Mouse (Mus musculus): ENCODE results near the gene Pigb. TPM values are rescaled to one million over a fixed set of nuclear protein-coding genes. Genes with fewer than 3 reads are reported as not detected.

Pigb gene
- polyA plus RNA-seq (2015; fragmentation: Illumina TruSeq; extraction: RNeasy Lipid Tissue Mini Kit (QIAGEN cat#74804); ENCODE audit: low read depth, low replicate concordance): 10.4 TPM

DNA sequence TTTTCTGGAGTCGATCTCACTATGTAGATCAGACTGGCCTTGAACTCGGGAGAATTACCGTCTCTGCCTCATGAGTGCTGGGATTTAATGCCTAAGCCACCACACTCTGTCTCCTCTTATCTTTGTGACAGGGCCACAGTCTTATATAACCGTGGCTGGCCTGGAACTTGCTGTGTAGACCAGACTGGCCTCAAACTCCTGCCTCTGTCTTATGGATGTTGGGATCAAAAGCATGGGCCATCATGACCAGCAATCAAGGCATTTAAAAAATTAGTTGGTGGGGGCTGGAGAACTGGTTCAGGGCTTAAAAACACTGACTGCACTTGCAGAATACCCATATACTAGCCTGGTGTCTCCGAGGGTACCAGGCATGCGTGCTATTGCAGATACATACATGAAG is at the start of gene Pigb:
Gene Pigb (minus strand): TSS at position 299 of the 400 bp plus-strand sequence.

DNA sequence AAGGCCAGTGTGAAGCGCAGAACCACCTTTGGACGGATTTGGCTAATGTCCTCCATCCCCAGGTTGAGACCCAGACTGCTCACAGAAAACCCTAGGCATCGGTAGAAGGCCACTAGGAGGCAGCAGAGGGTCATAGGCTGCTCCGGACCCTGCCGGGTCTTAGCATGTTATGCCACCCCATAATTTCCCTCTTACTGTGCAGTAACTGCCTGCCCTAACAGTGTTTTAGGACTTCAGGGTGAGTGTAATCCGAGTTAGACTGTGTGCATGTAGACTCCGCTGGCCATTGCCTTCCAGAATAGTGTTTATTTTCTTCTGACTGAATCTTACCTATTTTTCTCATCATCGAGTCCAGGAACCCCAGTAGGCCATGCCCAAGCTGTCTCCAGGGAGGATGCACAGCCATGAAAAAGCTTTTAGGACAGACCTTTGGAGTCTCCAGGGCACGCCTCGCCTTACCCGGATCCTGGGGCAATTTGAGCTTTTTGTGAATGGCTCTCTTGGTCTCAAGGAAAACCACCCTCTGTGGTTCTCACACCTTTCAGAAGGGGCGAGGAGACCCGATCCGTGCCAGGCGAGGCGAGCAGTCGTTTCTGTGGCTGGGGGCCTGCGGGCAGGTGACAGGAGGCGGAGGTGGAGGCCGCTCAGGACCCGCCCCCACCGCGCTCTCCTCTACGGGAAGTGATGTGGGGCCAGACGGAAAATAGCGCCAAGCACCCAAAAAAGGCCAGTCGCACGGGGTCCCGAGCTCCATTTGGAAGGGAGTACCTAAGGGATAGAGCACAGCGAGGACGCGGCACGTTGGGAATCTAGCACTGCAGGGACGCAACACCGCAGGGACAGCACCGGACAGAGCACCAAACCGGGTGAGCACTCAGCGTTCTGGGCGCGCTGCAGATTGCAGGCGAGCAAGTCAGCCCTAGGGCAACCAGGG is 4.2 kb upstream of the Pigb start, which contains the start of gene Rab27a:
Gene Rab27a (plus strand): TSS at position 709 of the 934 bp plus-strand sequence.

DNA sequence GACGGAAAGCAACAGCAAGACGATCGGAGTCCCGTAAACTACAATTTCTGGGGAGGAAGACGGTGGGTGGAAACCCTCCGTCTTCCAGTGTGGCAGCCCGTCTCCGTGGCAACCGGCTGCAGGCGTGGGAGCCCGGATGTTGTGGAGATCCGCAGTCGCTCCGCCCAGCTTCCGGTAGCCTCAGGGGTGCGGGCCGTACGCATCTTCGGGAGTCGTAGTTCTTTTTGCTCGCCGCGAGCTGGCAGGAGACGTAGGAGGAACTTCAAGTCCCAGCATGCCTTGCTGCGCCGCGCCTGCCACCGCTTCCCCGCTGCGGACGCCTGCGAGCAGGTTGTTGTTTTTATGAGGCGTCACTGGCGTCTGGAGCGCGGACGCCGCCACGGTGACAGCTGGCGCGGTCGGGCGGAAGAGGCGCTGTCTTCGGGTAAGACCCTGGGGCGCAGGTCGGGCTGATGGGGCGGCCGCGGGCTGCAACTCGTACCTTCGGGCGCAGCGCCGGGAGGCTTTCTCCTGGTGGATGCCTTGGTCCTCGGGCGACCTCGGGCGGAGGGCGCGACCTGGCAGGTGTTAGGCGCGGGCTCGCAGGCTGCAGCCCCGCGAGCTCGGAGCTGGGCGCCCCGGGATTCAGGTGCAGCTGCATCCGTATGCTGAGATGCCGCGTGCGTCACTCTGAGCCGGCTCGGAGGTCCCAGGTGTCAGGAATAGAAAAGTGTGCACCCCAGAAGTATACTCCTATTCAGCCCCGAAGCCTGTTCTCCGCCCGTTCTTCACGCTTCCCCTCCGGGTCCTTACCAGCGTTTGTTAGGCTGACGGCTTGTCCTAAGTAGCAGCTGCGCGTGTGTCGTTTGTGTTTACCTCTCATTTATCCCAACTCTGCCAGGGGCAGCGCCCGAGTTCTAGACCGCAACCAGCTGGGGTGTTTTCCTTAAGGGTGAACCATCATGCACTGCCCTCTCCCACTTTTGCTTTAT is 54.6 kb downstream of the Pigb start, which contains the start of the genes Ccpg1os and Ccpg1:
Gene Ccpg1os (minus strand): TSS at position 133 of the 971 bp plus-strand sequence.
Gene Ccpg1 (plus strand): TSS at position 180 of the 971 bp plus-strand sequence.

DNA sequence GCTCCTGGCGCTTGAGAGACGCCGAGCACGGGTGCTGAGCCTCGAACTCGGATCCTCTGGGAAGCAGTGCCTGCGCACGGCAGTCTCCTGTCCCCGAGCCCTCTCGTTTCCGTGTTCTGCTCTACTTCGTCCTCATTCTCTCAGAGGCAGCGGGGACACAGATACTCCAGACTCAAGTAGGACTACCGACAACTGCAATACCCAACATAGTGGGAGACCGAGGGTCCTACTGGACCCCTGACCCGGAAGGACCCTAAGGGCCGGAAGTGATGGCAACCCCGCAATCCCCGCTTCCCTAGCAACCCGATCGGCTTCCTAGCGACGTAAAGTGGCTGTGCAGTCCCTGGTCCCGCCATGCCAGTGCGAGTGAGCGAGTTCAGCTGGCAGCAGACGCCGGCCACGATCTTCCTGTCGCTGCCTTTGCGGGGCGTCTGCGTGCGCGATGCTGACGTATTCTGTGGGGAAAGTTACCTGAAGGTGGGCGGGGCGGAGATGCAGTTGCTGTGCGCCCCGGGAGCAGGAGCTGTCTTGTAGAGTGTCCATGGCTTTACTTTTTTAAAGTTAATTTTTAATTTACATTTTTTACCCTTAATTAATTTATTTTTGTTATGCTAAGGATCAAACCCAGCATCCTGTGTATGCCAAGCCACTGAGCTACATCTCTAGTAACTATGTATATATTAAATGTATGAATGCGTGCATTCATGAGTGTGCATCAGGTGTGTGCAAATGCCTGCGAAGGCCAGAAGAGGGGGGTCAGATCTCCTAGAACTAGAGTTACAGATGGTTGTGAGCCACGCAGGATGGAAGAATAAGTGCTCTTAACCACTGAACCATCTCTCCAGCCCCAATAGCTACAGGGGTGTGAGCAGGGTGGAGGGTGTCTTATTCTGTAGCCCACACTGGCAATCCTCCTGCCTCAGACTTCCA is 81.4 kb downstream of the Pigb start, which contains the start of the genes Dyx1c1 and Gm44503:
Gene Dyx1c1 (plus strand): TSS at position 265 of the 930 bp plus-strand sequence.
Gene Gm44503 (plus strand): TSS at position 332 of the 930 bp plus-strand sequence.

Other genes starting within 250 kb of the Pigb start
- 0.89 TPM for gene Prtg, start 233.5 kb downstream of the Pigb start, polyA plus RNA-seq (2015; fragmentation: Illumina TruSeq; extraction: RNeasy Lipid Tissue Mini Kit (QIAGEN cat#74804); ENCODE audit: low read depth, low replicate concordance)
- 13.7 TPM for gene Pygo1, start 114.7 kb downstream of the Pigb start, polyA plus RNA-seq (2015; fragmentation: Illumina TruSeq; extraction: RNeasy Lipid Tissue Mini Kit (QIAGEN cat#74804); ENCODE audit: low read depth, low replicate concordance)
- gene Dyx1c1, start 81.6 kb downstream of the Pigb start, polyA plus RNA-seq (2015; fragmentation: Illumina TruSeq; extraction: RNeasy Lipid Tissue Mini Kit (QIAGEN cat#74804); ENCODE audit: low read depth, low replicate concordance): 2.3 TPM
- gene Gm44503, start 81.5 kb downstream of the Pigb start, polyA plus RNA-seq (2015; fragmentation: Illumina TruSeq; extraction: RNeasy Lipid Tissue Mini Kit (QIAGEN cat#74804); ENCODE audit: low read depth, low replicate concordance): not detected
- 19.4 TPM for gene Ccpg1os, start 55.0 kb downstream of the Pigb start, polyA plus RNA-seq (2015; fragmentation: Illumina TruSeq; extraction: RNeasy Lipid Tissue Mini Kit (QIAGEN cat#74804); ENCODE audit: low read depth, low replicate concordance)
- 91.2 TPM for gene Ccpg1, start 54.9 kb downstream of the Pigb start, polyA plus RNA-seq (2015; fragmentation: Illumina TruSeq; extraction: RNeasy Lipid Tissue Mini Kit (QIAGEN cat#74804); ENCODE audit: low read depth, low replicate concordance)
- gene Rab27a, start 4.5 kb upstream of the Pigb start, polyA plus RNA-seq (2015; fragmentation: Illumina TruSeq; extraction: RNeasy Lipid Tissue Mini Kit (QIAGEN cat#74804); ENCODE audit: low read depth, low replicate concordance): 6.1 TPM
- gene Khdc3, start 61.5 kb upstream of the Pigb start, polyA plus RNA-seq (2015; fragmentation: Illumina TruSeq; extraction: RNeasy Lipid Tissue Mini Kit (QIAGEN cat#74804); ENCODE audit: low read depth, low replicate concordance): 0.88 TPM
- gene Gm20509, start 62.1 kb upstream of the Pigb start, polyA plus RNA-seq (2015; fragmentation: Illumina TruSeq; extraction: RNeasy Lipid Tissue Mini Kit (QIAGEN cat#74804); ENCODE audit: low read depth, low replicate concordance): not detected
- gene Rsl24d1, start 73.0 kb upstream of the Pigb start, polyA plus RNA-seq (2015; fragmentation: Illumina TruSeq; extraction: RNeasy Lipid Tissue Mini Kit (QIAGEN cat#74804); ENCODE audit: low read depth, low replicate concordance): 64.9 TPM